Mouse (Mus musculus) mouse trophoblast stem cell (cell line): ENCODE results near the gene Zfp462.
"Not testable (repeated sequence)": the region's sequence is repeated elsewhere in the genome, so short reads cannot be mapped to it uniquely, and the experiment has no call there.

Experiments used
- in situ Hi-C, 2 experiments: fragments of 300-500 bp; cut with MseI, MboI; formaldehyde crosslinking; loops; 2 replicates in 1 of 2; 3 replicates in 1 of 2; pipeline ENCODE4 v1.15.1; 2025

Gene Zfp462

GRCm38 (mm10) chr4:54993001-54993400, 48.2 kb downstream of the Zfp462 start:
- in situ Hi-C loops, result not testable (repeated sequence)

GRCm38 (mm10) chr4:54995258-54995657, 50.4 kb downstream of the Zfp462 start:
- in situ Hi-C loops, result no loop called here

GRCm38 (mm10) chr4:54996064-54996463, 51.2 kb downstream of the Zfp462 start:
- in situ Hi-C loops, result no loop called here

- in situ Hi-C loops, result no loop called here
Observed at GRCm38 (mm10) chr4:54998146-54998841, 53.4 kb downstream of the Zfp462 start.

- in situ Hi-C loops, result no loop called here
Observed at GRCm38 (mm10) chr4:54999556-54999955, 54.7 kb downstream of the Zfp462 start.

GRCm38 (mm10) chr4:55001386-55001785, 56.5 kb downstream of the Zfp462 start:
- in situ Hi-C loops, result no loop called here

- in situ Hi-C loops, result no loop called here
Observed at GRCm38 (mm10) chr4:55003128-55003527, 58.3 kb downstream of the Zfp462 start.

- in situ Hi-C loops, result no loop called here
Observed at GRCm38 (mm10) chr4:55005066-55005465, 60.2 kb downstream of the Zfp462 start.

GRCm38 (mm10) chr4:55005521-55005969, 60.7 kb downstream of the Zfp462 start:
- in situ Hi-C loops, result no loop called here

GRCm38 (mm10) chr4:55006024-55006423, 61.2 kb downstream of the Zfp462 start:
- in situ Hi-C loops, result no loop called here

- in situ Hi-C loops, result no loop called here
Observed at GRCm38 (mm10) chr4:55008616-55009015, 63.8 kb downstream of the Zfp462 start.

GRCm38 (mm10) chr4:55011391-55011790, 66.5 kb downstream of the Zfp462 start:
- in situ Hi-C loops, result no loop called here

GRCm38 (mm10) chr4:55013563-55014248, 68.9 kb downstream of the Zfp462 start:
- in situ Hi-C loops, result no loop called here

GRCm38 (mm10) chr4:55014731-55015463, 70.0 kb downstream of the Zfp462 start:
- in situ Hi-C loops, result no loop called here

GRCm38 (mm10) chr4:55015517-55015916, 70.7 kb downstream of the Zfp462 start:
- in situ Hi-C loops, result no loop called here

GRCm38 (mm10) chr4:55026109-55026646, 81.3 kb downstream of the Zfp462 start:
- in situ Hi-C loops, result no loop called here

GRCm38 (mm10) chr4:55030401-55030800, 85.6 kb downstream of the Zfp462 start:
- in situ Hi-C loops, result no loop called here

GRCm38 (mm10) chr4:55032317-55032930, 87.6 kb downstream of the Zfp462 start:
- in situ Hi-C loops, result no loop called here

GRCm38 (mm10) chr4:55033452-55033851, 88.6 kb downstream of the Zfp462 start:
- in situ Hi-C loops, result no loop called here

GRCm38 (mm10) chr4:55038139-55038538, 93.3 kb downstream of the Zfp462 start:
- in situ Hi-C loops, result no loop called here

GRCm38 (mm10) chr4:55040258-55040964, 95.6 kb downstream of the Zfp462 start:
- in situ Hi-C loops, result no loop called here
